Mouse (Mus musculus): ENCODE results near the gene Rbm26. TPM values are rescaled to one million over a fixed set of nuclear protein-coding genes. Genes with fewer than 3 reads are reported as not detected.

Gene Rbm26
- polyA plus RNA-seq, 1 experiment = 8.7 TPM

DNA sequence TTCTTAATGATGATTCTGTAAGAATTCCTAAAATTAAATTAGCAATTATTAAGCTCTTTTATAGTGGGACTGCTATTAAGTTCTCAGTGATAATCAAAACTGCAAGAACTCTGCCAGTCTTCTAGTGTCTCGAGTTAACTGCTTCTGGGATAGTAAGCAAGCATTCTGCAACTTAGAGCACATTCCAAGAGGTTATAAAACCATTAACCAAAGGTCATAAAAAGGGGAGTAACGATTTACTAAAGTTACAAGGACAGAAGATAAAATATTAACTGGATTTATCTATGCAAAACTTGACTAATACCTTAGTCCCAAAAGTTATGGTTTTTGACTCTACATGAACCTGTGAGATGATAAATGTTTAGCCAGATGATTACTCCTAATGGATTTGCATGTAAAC lies 18.6 kb downstream of the Rbm26 start:
- 20% methylated on average over 2 of the region's 2 CpGs for WGBS
- Histone ChIP-seq H3K4me1 (ENCODE audit: control insufficient read depth, insufficient read depth, low read length) (peaks cover 10% of the 10 kb centered on the region; the same call in 1 of the 2 replicates), H3K27me3 (replicated peaks; ENCODE audit: control insufficient read depth, insufficient read depth, low read length) (no peaks in the 10 kb centered on the region), H3K4me3 (ENCODE audit: insufficient read depth, low read depth, low read length) (no peak overlapping the region), H3K27ac (ENCODE audit: insufficient read depth, low read depth, low read length) (no peak overlapping the region), H3K36me3 (ENCODE audit: control insufficient read depth, insufficient read depth, low read length) (no peaks in the 10 kb centered on the region)
- TF ChIP-seq POLR2A (IDR thresholded peaks at IDR 0.05; ENCODE audit: low read depth, low read length) (no peak), CTCF (conservative IDR thresholded peaks at IDR 0.05; ENCODE audit: insufficient read depth, insufficient read length, low read depth, low read length) (no peak)
- peak; percentile 71 for DNase-seq

DNA sequence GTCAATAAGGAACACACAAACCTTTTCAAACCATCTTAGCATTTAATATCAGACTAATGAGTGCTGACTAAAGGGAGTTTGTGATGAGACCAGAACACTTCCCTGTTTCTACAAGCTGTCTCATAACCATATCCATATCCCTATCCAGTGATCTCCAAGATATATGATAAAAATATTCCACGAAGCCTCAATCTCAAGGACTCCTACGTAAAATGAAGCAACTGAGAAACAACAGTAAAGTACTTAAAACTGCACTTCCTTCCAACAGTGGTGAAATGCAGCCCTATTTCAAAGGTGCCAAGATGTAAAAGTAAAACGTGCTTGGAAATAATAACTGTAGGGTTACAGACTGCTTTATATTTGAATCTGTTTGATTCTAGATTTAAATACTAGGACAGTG lies 43.1 kb downstream of the Rbm26 start:
- TF ChIP-seq CTCF (conservative IDR thresholded peaks at IDR 0.05; ENCODE audit: insufficient read depth, insufficient read length, low read depth, low read length) (no peak), POLR2A (IDR thresholded peaks at IDR 0.05; ENCODE audit: low read depth, low read length) (no peak)
- no peaks in the 10 kb centered on the region for H3K27me3 ChIP-seq (replicated peaks; ENCODE audit: control insufficient read depth, insufficient read depth, low read length)
- DNase-seq = no peak
- no peak overlapping the region for H3K27ac ChIP-seq (ENCODE audit: insufficient read depth, low read depth, low read length)
- H3K4me1 ChIP-seq (ENCODE audit: control insufficient read depth, insufficient read depth, low read length) = no peaks in the 10 kb centered on the region
- 93% methylated on average over 3 of the region's 3 CpGs for WGBS
- H3K36me3 ChIP-seq (ENCODE audit: control insufficient read depth, insufficient read depth, low read length) = peaks cover 6% of the 10 kb centered on the region
- H3K4me3 ChIP-seq (ENCODE audit: insufficient read depth, low read depth, low read length) = no peak overlapping the region

DNA sequence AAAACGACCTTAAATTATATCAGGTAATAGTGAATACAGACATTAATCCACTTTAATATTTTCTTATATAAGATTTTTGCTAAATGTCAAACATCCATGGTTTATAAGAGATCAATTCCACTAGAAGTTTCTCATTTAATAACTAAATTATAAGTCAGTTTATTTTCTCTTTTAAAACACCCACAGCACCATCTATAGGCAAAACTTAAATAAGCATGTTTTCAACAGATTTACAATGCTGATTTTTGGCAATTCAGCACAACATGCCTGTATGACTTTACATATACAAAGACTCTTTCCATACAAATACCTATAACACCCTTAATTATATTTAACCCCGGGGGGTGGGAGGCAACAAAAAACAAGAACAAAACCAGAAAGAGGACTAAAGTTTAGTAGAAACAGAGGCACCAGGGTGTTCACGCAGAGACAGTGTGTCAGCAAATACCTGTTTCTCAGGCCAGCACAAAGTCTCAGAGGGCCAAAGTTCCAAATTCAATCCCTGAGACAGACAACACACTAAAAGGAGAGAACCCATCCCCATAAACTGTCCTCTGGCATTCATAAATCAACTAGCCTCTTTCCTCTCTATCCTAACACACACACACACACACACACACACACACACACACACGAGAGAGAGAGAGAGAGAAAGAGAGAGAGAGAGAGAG lies 49.3 kb downstream of the Rbm26 start:
- Histone ChIP-seq H3K4me1 (ENCODE audit: control insufficient read depth, insufficient read depth, low read length) (peaks cover 5% of the 10 kb centered on the region; the same call in 1 of the 2 replicates), H3K27me3 (replicated peaks; ENCODE audit: control insufficient read depth, insufficient read depth, low read length) (no peaks in the 10 kb centered on the region), H3K27ac (ENCODE audit: insufficient read depth, low read depth, low read length) (peak overlapping the region; percentile 97), H3K4me3 (ENCODE audit: insufficient read depth, low read depth, low read length) (no peak overlapping the region), H3K36me3 (ENCODE audit: control insufficient read depth, insufficient read depth, low read length) (peaks cover 10% of the 10 kb centered on the region)
- no peak for TF ChIP-seq POLR2A (IDR thresholded peaks at IDR 0.05; ENCODE audit: low read depth, low read length)
- whole genome bisulfite sequencing = 63% methylated on average over 3 of the region's 4 CpGs
- DNase-seq = peak; percentile 86

DNA sequence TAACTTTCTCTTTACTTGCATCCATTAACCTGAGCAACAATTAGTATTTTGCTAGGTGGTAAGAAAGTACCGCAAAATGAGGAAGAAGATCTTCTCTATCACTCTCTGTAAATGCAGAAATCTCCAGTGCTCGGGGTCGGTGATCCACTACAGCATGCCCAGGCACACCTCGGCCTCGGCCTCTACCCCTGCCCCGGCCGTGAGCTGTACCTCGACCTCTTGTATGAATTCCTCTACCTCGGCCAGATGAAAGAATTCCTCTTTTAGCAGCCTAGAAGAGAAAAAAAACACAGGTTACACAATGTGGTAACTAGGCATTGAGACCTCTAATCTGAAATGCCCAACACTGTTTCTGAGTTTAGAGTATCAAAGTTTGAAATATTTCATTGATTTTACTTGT lies 52.6 kb downstream of the Rbm26 start:
- peak; percentile 75 for DNase-seq
- H3K4me3 ChIP-seq (ENCODE audit: insufficient read depth, low read depth, low read length) = no peak overlapping the region
- no peak overlapping the region for H3K27ac ChIP-seq (ENCODE audit: insufficient read depth, low read depth, low read length)
- peaks cover 5% of the 10 kb centered on the region; the same call in 1 of the 2 replicates for H3K4me1 ChIP-seq (ENCODE audit: control insufficient read depth, insufficient read depth, low read length)
- no peaks in the 10 kb centered on the region for H3K27me3 ChIP-seq (replicated peaks; ENCODE audit: control insufficient read depth, insufficient read depth, low read length)
- peaks cover 5% of the 10 kb centered on the region for H3K36me3 ChIP-seq (ENCODE audit: control insufficient read depth, insufficient read depth, low read length)
- WGBS = 53% methylated on average over 9 of the region's 9 CpGs
- TF ChIP-seq CTCF (conservative IDR thresholded peaks at IDR 0.05; ENCODE audit: insufficient read depth, insufficient read length, low read depth, low read length) (no peak), POLR2A (IDR thresholded peaks at IDR 0.05; ENCODE audit: low read depth, low read length) (no peak)

DNA sequence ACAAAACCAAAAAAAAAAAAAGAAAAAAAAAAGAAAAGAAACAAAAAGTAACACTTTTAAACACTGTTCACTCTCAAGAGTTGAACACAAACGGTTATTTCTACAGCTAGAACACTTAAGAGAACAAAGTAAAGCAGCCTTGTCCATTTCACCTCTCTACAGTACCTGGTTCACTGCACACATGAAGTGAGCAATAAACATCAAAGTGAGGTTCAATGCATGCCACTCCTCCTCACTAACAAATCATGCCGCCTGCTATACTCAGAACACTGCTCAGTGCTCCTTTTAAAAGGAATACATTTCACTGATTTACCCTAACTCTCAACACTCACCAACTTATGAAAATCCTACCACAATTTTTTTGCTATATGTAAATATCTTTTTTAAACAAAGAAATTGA lies 61.7 kb downstream of the Rbm26 start:
- no peak for DNase-seq
- no peaks in the 10 kb centered on the region for H3K4me1 ChIP-seq (ENCODE audit: control insufficient read depth, insufficient read depth, low read length)
- H3K27me3 ChIP-seq (replicated peaks; ENCODE audit: control insufficient read depth, insufficient read depth, low read length) = no peaks in the 10 kb centered on the region
- no peak overlapping the region for H3K4me3 ChIP-seq (ENCODE audit: insufficient read depth, low read depth, low read length)
- H3K36me3 ChIP-seq (ENCODE audit: control insufficient read depth, insufficient read depth, low read length) = peaks cover 5% of the 10 kb centered on the region
- no peak overlapping the region for H3K27ac ChIP-seq (ENCODE audit: insufficient read depth, low read depth, low read length)
- WGBS = 38% methylated on average over 2 of the region's 2 CpGs
- no peak for TF ChIP-seq POLR2A (IDR thresholded peaks at IDR 0.05; ENCODE audit: low read depth, low read length)
- no peak for TF ChIP-seq CTCF (conservative IDR thresholded peaks at IDR 0.05; ENCODE audit: insufficient read depth, insufficient read length, low read depth, low read length)

DNA sequence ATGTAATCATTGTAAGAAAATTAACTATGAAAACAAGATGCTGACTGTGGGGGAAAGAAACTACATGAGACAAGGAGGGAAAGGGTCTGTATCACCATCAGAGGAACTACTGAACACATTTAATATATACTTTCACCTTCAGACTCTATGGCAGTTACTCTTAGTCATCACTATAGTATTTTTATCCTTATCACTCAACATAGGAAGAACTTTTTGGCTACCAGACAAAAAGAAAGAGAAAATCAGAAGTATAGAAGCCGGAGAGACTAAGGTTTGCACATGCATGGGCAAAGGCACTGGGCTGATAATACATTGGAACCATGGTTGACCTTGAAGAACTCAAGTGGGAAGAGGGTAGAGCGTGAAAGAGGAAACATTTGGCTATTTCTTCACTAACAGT lies 70.9 kb downstream of the Rbm26 start:
- Histone ChIP-seq H3K4me3 (ENCODE audit: insufficient read depth, low read depth, low read length) (no peak overlapping the region), H3K36me3 (ENCODE audit: control insufficient read depth, insufficient read depth, low read length) (peaks cover 1% of the 10 kb centered on the region; the same call in 1 of the 2 replicates), H3K27me3 (replicated peaks; ENCODE audit: control insufficient read depth, insufficient read depth, low read length) (no peaks in the 10 kb centered on the region), H3K27ac (ENCODE audit: insufficient read depth, low read depth, low read length) (no peak overlapping the region), H3K4me1 (ENCODE audit: control insufficient read depth, insufficient read depth, low read length) (no peaks in the 10 kb centered on the region)
- WGBS = 98% methylated on average over 2 of the region's 2 CpGs
- no peak for DNase-seq
- TF ChIP-seq CTCF (conservative IDR thresholded peaks at IDR 0.05; ENCODE audit: insufficient read depth, insufficient read length, low read depth, low read length) (no peak), POLR2A (IDR thresholded peaks at IDR 0.05; ENCODE audit: low read depth, low read length) (no peak)

DNA sequence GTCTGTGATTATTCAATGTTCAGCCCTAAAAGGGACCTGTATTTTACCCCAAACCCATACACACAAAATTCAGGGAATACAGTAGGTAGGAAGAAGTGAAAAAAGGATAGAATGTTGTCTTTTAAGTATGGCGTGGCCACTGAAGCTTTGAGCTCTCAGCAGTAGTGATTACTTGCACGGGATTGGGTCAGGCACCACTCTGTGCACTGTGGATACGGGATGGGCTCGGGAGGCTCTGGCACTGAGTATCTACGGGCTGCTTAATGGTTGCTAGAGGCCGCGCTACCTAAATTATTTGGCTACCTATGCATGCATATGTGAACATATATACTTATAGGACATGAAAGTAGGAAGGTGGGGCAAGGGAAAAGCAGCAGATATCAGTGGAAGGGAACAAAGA lies 78.3 kb downstream of the Rbm26 start:
- Histone ChIP-seq H3K4me3 (ENCODE audit: insufficient read depth, low read depth, low read length) (no peak overlapping the region), H3K36me3 (ENCODE audit: control insufficient read depth, insufficient read depth, low read length) (no peaks in the 10 kb centered on the region), H3K27ac (ENCODE audit: insufficient read depth, low read depth, low read length) (no peak overlapping the region), H3K27me3 (replicated peaks; ENCODE audit: control insufficient read depth, insufficient read depth, low read length) (no peaks in the 10 kb centered on the region), H3K4me1 (ENCODE audit: control insufficient read depth, insufficient read depth, low read length) (no peaks in the 10 kb centered on the region)
- 78% methylated on average over 7 of the region's 7 CpGs for WGBS
- TF ChIP-seq CTCF (conservative IDR thresholded peaks at IDR 0.05; ENCODE audit: insufficient read depth, insufficient read length, low read depth, low read length) (no peak), POLR2A (IDR thresholded peaks at IDR 0.05; ENCODE audit: low read depth, low read length) (no peak)
- no peak for DNase-seq
